Mouse (Mus musculus): Measurements from ENCODE around the gene Ciapin1. TPM values are rescaled to one million over a fixed set of nuclear protein-coding genes. Genes with fewer than 3 reads are reported as not detected.

Ciapin1 gene
- total and polyA plus RNA-seq, 2 experiments from 2014 or later, result 80.6 to 92.2 TPM

- Histone ChIP-seq H3K36me3 (replicated peaks; ENCODE audit: control insufficient read depth, insufficient read depth, low read length) (no peaks in the 10 kb centered on the region; the same call in 1 of the 2 replicates), H3K4me1 (ENCODE audit: control insufficient read depth, insufficient read depth) (peaks cover 38% of the 10 kb centered on the region), H3K9ac (replicated peaks; ENCODE audit: low read depth, low read length) (no peak overlapping the region), H3K27me3 (ENCODE audit: control insufficient read depth, insufficient read depth, low read length) (no peaks in the 10 kb centered on the region), H3K27ac (ENCODE audit: low read depth) (0 out of 2 replicates have a peak overlapping the region, but pooled peaks have one; percentile 64), H3K4me3 (ENCODE audit: low read depth, low read length) (no peak overlapping the region), H3K9me3 (replicated peaks; ENCODE audit: control insufficient read depth, low read length) (no peaks in the 10 kb centered on the region), H3K4me2 (ENCODE audit: low read depth, low read length) (no peak overlapping the region)
- WGBS, result 89% methylated on average over 16 of the region's 16 CpGs
- no peak for DNase-seq (ENCODE audit: low spot score)
- ATAC-seq (ENCODE audit: insufficient read depth, low read depth), result no peak
- TF ChIP-seq EP300 (IDR thresholded peaks at IDR 0.05; ENCODE audit: low read depth), result no peak
- TF ChIP-seq CTCF (IDR thresholded peaks at IDR 0.05; ENCODE audit: low read depth), result no peak
These were observed 58.4 kb downstream of the Ciapin1 start for GRCm38 (mm10) chr8:94779534-94780294.

- H3K27me3 ChIP-seq (ENCODE audit: control insufficient read depth, insufficient read depth, low read length), result no peaks in the 10 kb centered on the region
- 64% methylated on average over 10 of the region's 10 CpGs for whole genome bisulfite sequencing
- H3K9ac ChIP-seq (replicated peaks; ENCODE audit: low read depth, low read length), result no peak overlapping the region; the same call in 1 of the 2 replicates
- H3K9me3 ChIP-seq (replicated peaks; ENCODE audit: control insufficient read depth, low read length), result no peaks in the 10 kb centered on the region
- no peaks in the 10 kb centered on the region; the same call in 1 of the 2 replicates for H3K36me3 ChIP-seq (replicated peaks; ENCODE audit: control insufficient read depth, insufficient read depth, low read length)
- H3K4me3 ChIP-seq (ENCODE audit: low read depth, low read length), result no peak overlapping the region
- H3K4me1 ChIP-seq (ENCODE audit: control insufficient read depth, insufficient read depth), result peaks cover 31% of the 10 kb centered on the region
- H3K4me2 ChIP-seq (ENCODE audit: low read depth, low read length), result no peak overlapping the region
- no peak for DNase-seq (ENCODE audit: low spot score)
- ATAC-seq (ENCODE audit: insufficient read depth, low read depth), result no peak
- no peak for TF ChIP-seq CTCF (IDR thresholded peaks at IDR 0.05; ENCODE audit: low read depth)
- TF ChIP-seq EP300 (IDR thresholded peaks at IDR 0.05; ENCODE audit: low read depth), result no peak
- peak overlapping the region; percentile 64 for H3K27ac ChIP-seq (ENCODE audit: low read depth)
These were observed 59.1 kb downstream of the Ciapin1 start for GRCm38 (mm10) chr8:94778895-94779533.

- peak; percentile 46 for DNase-seq (ENCODE audit: low spot score)
These were observed 59.7 kb downstream of the Ciapin1 start for GRCm38 (mm10) chr8:94778473-94778872.

GRCm38 (mm10) chr8:94778036-94778435 is 60.1 kb downstream of the Ciapin1 start:
- WGBS, result 22% methylated on average over 10 of the region's 10 CpGs
- no peak for DNase-seq (ENCODE audit: low spot score)
- no peaks in the 10 kb centered on the region for H3K9me3 ChIP-seq (replicated peaks; ENCODE audit: control insufficient read depth, low read length)
- peak; percentile 45; the same call in 1 of the 2 replicates for ATAC-seq (ENCODE audit: insufficient read depth, low read depth)
- no peak overlapping the region for H3K9ac ChIP-seq (replicated peaks; ENCODE audit: low read depth, low read length)
- no peak overlapping the region for H3K4me3 ChIP-seq (ENCODE audit: low read depth, low read length)
- H3K36me3 ChIP-seq (replicated peaks; ENCODE audit: control insufficient read depth, insufficient read depth, low read length), result no peaks in the 10 kb centered on the region; the same call in 1 of the 2 replicates
- no peak for TF ChIP-seq CTCF (IDR thresholded peaks at IDR 0.05; ENCODE audit: low read depth)
- TF ChIP-seq EP300 (IDR thresholded peaks at IDR 0.05; ENCODE audit: low read depth), result no peak
- H3K27me3 ChIP-seq (ENCODE audit: control insufficient read depth, insufficient read depth, low read length), result peaks cover 6% of the 10 kb centered on the region; the same call in 1 of the 2 replicates
- H3K4me2 ChIP-seq (ENCODE audit: low read depth, low read length), result no peak overlapping the region
- peaks cover 28% of the 10 kb centered on the region for H3K4me1 ChIP-seq (ENCODE audit: control insufficient read depth, insufficient read depth)
- H3K27ac ChIP-seq (ENCODE audit: low read depth), result peak overlapping the region; percentile 64

More at GRCm38 (mm10) chr8:94778473-94778872, 59.7 kb downstream of the Ciapin1 start:
- peaks cover 28% of the 10 kb centered on the region for H3K4me1 ChIP-seq (ENCODE audit: control insufficient read depth, insufficient read depth)
- 0 out of 2 replicates have a peak, but pooled peaks cover 1% of the 10 kb centered on the region for H3K27me3 ChIP-seq (ENCODE audit: control insufficient read depth, insufficient read depth, low read length)
- H3K9ac ChIP-seq (replicated peaks; ENCODE audit: low read depth, low read length), result no peak overlapping the region
- H3K4me3 ChIP-seq (ENCODE audit: low read depth, low read length), result no peak overlapping the region
- H3K4me2 ChIP-seq (ENCODE audit: low read depth, low read length), result no peak overlapping the region
- H3K27ac ChIP-seq (ENCODE audit: low read depth), result peak overlapping the region; percentile 64
- H3K9me3 ChIP-seq (replicated peaks; ENCODE audit: control insufficient read depth, low read length), result no peaks in the 10 kb centered on the region
- peak; percentile 65 for ATAC-seq (ENCODE audit: insufficient read depth, low read depth)
- TF ChIP-seq CTCF (IDR thresholded peaks at IDR 0.05; ENCODE audit: low read depth) (no peak), EP300 (IDR thresholded peaks at IDR 0.05; ENCODE audit: low read depth) (no peak)
- WGBS, result 37% methylated on average over 5 of the region's 5 CpGs
- no peaks in the 10 kb centered on the region; the same call in 1 of the 2 replicates for H3K36me3 ChIP-seq (replicated peaks; ENCODE audit: control insufficient read depth, insufficient read depth, low read length)

GRCm38 (mm10) chr8:94776346-94776745 is 61.8 kb downstream of the Ciapin1 start:
- DNase-seq (ENCODE audit: low spot score) (no peak), ATAC-seq (ENCODE audit: insufficient read depth, low read depth) (no peak)
- Histone ChIP-seq H3K4me2 (ENCODE audit: low read depth, low read length) (no peak overlapping the region), H3K36me3 (replicated peaks; ENCODE audit: control insufficient read depth, insufficient read depth, low read length) (no peaks in the 10 kb centered on the region; the same call in 1 of the 2 replicates), H3K27ac (ENCODE audit: low read depth) (no peak overlapping the region), H3K27me3 (ENCODE audit: control insufficient read depth, insufficient read depth, low read length) (peaks cover 16% of the 10 kb centered on the region), H3K9ac (replicated peaks; ENCODE audit: low read depth, low read length) (no peak overlapping the region), H3K9me3 (replicated peaks; ENCODE audit: control insufficient read depth, low read length) (no peaks in the 10 kb centered on the region), H3K4me1 (ENCODE audit: control insufficient read depth, insufficient read depth) (peaks cover 31% of the 10 kb centered on the region), H3K4me3 (ENCODE audit: low read depth, low read length) (no peak overlapping the region)
- TF ChIP-seq EP300 (IDR thresholded peaks at IDR 0.05; ENCODE audit: low read depth), result no peak
- no peak for TF ChIP-seq CTCF (IDR thresholded peaks at IDR 0.05; ENCODE audit: low read depth)
- 87% methylated on average over 2 of the region's 2 CpGs for WGBS

Data from heart, postnatal 0 days (tissue).